Mouse (Mus musculus) limb, embryonic 15.5 days (tissue): ENCODE data around the gene Lce1d. TPM values are rescaled to one million over a fixed set of nuclear protein-coding genes. Genes with fewer than 3 reads are reported as not detected.
"Not testable (repeated sequence)": the region's sequence is repeated elsewhere in the genome, so short reads cannot be mapped to it uniquely, and the experiment has no call there.

Source experiments
- ATAC-seq: fragments of 200-750 bp; cut with Nextera tagmentation; 2 replicates; pipeline ENCODE4 v1.8.0; 2017; ENCODE audit warnings: low read depth, moderate TSS enrichment; ENCODE audit not compliant: insufficient number of reproducible peaks, low FRiP score, low TSS enrichment
- H3K27ac ChIP-seq: fragments of 300-500 bp; sonication (generic); 2 replicates; pipeline ENCODE4 v1.5.1; 2015; ENCODE audit warnings: moderate library complexity, mild to moderate bottlenecking, inconsistent platforms
- H3K27me3 ChIP-seq: fragments of 300-500 bp; sonication (generic); 2 replicates; pipeline ENCODE4 v1.6.1; 2015; ENCODE audit warnings: inconsistent platforms
- H3K36me3 ChIP-seq: fragments of 300-500 bp; sonication (generic); 2 replicates; pipeline ENCODE4 v1.6.1; 2015; ENCODE audit warnings: inconsistent platforms
- H3K4me1 ChIP-seq: fragments of 300-500 bp; sonication (generic); 2 replicates; pipeline ENCODE4 v1.6.1; 2015; ENCODE audit warnings: inconsistent platforms
- H3K4me2 ChIP-seq: fragments of 300-500 bp; sonication (generic); 2 replicates; pipeline ENCODE4 v1.6.1; 2015; ENCODE audit warnings: mild to moderate bottlenecking, inconsistent platforms
- H3K4me3 ChIP-seq: fragments of 300-500 bp; sonication (generic); 2 replicates; pipeline ENCODE4 v1.5.1; 2015; ENCODE audit warnings: mild to moderate bottlenecking, inconsistent platforms
- H3K9ac ChIP-seq: fragments of 300-500 bp; sonication (generic); 2 replicates; pipeline ENCODE4 v1.6.1; 2015; ENCODE audit warnings: inconsistent platforms
- H3K9me3 ChIP-seq: fragments of 300-500 bp; sonication (generic); 2 replicates; pipeline ENCODE4 v1.6.1; 2016; ENCODE audit warnings: inconsistent platforms
- WGBS: fragments of 180-500 bp; shearing (Covaris S2); methylation state at CpG from one replicate; pipeline ENCODE4 v1.1.7; 2015; 5-methylcytosine and 5-hydroxymethylcytosine counted together
- polyA plus RNA-seq: library from polyadenylated mRNA; unstranded; fragments of >200 nt; fragmentation: Nextera tagmentation; extraction: Ambion mirVana; gene quantifications from 2 replicates; pipeline ENCODE4 v1.2.1, GENCODE M21; 2015

Gene Lce1d
- polyA plus RNA-seq: 0.77 and 2.2 TPM in 2 replicates

- no peak for ATAC-seq
- no peak within 1 kb of the TSS for H3K4me3 ChIP-seq
- no peak within 1 kb of the TSS for H3K27ac ChIP-seq
- H3K9me3 ChIP-seq: no peaks in the 10 kb centered on the region
- no peaks in the 10 kb centered on the region for H3K4me1 ChIP-seq
- no peak within 1 kb of the TSS for H3K4me2 ChIP-seq
- no peaks in the 10 kb centered on the region for H3K36me3 ChIP-seq
- WGBS: 41% methylated on average over 2 of the region's 2 CpGs
- no peaks in the 10 kb centered on the region for H3K27me3 ChIP-seq
- H3K9ac ChIP-seq: no peak within 1 kb of the TSS
Observed at GRCm38 (mm10) chr3:92687110-92687509, at the start of gene Lce1d. TSS of gene Lce1d (minus strand) at chr3:92687210.

GRCm38 (mm10) chr3:92722631-92723030, 35.6 kb upstream of the Lce1d start:
- WGBS: 81% methylated on average over 5 of the region's 5 CpGs
- Histone ChIP-seq H3K4me2 (no peak overlapping the region), H3K4me3 (no peak overlapping the region), H3K27ac (no peak overlapping the region), H3K9me3 (no peaks in the 10 kb centered on the region), H3K36me3 (no peaks in the 10 kb centered on the region), H3K4me1 (no peaks in the 10 kb centered on the region), H3K9ac (no peak overlapping the region), H3K27me3 (no peaks in the 10 kb centered on the region)
- ATAC-seq: no peak

DNA sequence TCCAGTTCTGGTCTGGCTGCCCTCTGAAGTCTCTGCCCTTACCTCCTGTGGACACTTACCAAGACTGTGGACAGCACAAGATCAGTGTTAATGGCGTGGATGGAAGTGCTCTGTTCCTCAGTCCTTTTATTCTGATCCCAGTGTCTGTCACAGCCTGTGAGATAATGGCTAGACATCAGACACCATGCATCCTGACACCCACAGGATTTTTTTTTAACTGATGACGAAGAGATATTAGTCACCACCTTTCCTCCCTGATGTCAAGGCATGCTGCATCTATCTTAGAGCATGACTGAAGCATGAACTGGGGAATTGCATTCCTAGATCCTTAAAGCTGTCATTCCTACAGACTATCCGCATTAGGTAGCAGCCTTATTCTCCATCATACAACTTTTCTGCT, 33.2 kb upstream of the Lce1d start, which contains the start of gene Lce1f:
Lce1f (minus strand) TSS at position 101 of the 400 bp plus-strand sequence.
- 66% methylated on average over 3 of the region's 3 CpGs for WGBS
- Histone ChIP-seq H3K36me3 (no peaks in the 10 kb centered on the region), H3K9ac (no peak within 1 kb of the TSS), H3K27me3 (no peaks in the 10 kb centered on the region), H3K4me1 (no peaks in the 10 kb centered on the region), H3K9me3 (no peaks in the 10 kb centered on the region), H3K4me3 (no peak within 1 kb of the TSS), H3K4me2 (no peak within 1 kb of the TSS), H3K27ac (no peak within 1 kb of the TSS)
- no peak for ATAC-seq

- no peak overlapping the region for H3K9ac ChIP-seq
- no peak overlapping the region for H3K27ac ChIP-seq
- no peak overlapping the region for H3K4me2 ChIP-seq
- no peaks in the 10 kb centered on the region for H3K4me1 ChIP-seq
- H3K36me3 ChIP-seq: no peaks in the 10 kb centered on the region
- no peak overlapping the region for H3K4me3 ChIP-seq
- H3K9me3 ChIP-seq: no peaks in the 10 kb centered on the region
- no peak for ATAC-seq
- no peaks in the 10 kb centered on the region for H3K27me3 ChIP-seq
Observed at GRCm38 (mm10) chr3:92715122-92715521, 28.1 kb upstream of the Lce1d start.

- no peak for ATAC-seq
- Histone ChIP-seq H3K4me2 (no peak within 1 kb of the TSS), H3K4me1 (no peaks in the 10 kb centered on the region), H3K36me3 (no peaks in the 10 kb centered on the region), H3K4me3 (no peak within 1 kb of the TSS), H3K27me3 (no peaks in the 10 kb centered on the region), H3K9ac (no peak within 1 kb of the TSS), H3K27ac (no peak within 1 kb of the TSS), H3K9me3 (no peaks in the 10 kb centered on the region)
- 81% methylated on average over 2 of the region's 2 CpGs for WGBS
Observed at GRCm38 (mm10) chr3:92708974-92709373, 22.0 kb upstream of the Lce1d start, which contains the start of gene Lce1e. TSS of gene Lce1e (minus strand) at chr3:92709074.

DNA sequence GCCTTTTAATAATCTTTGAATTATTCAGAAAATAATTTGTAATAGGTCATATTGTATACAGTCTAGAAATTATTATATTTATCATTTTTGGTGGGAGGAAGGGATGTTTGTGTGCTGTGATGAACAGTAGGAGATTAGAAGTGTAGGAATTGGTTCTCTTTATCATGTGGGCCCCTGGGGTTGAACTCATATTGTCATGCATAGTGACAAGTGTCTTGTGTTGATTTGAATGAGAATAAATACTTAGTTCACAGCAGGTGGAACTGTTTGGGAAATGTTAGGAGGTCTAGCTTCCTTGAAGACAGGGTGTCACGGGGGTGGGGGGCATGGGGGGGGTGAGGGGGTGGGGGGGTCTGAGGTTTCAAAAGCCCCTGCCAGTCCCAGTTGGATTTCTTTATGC, 7.6 kb upstream of the Lce1d start:
- Histone ChIP-seq H3K27me3 (no peaks in the 10 kb centered on the region), H3K27ac (no peak overlapping the region), H3K4me2 (no peak overlapping the region), H3K9ac (no peak overlapping the region), H3K36me3 (no peaks in the 10 kb centered on the region), H3K9me3 (no peaks in the 10 kb centered on the region), H3K4me3 (no peak overlapping the region), H3K4me1 (no peaks in the 10 kb centered on the region)
- ATAC-seq: no peak
- WGBS: 14% methylated on average over 1 of the region's 1 CpGs

GRCm38 (mm10) chr3:92691688-92692087, 4.7 kb upstream of the Lce1d start:
- Histone ChIP-seq H3K4me2 (no peak overlapping the region), H3K27me3 (no peaks in the 10 kb centered on the region), H3K27ac (no peak overlapping the region), H3K9me3 (no peaks in the 10 kb centered on the region), H3K36me3 (no peaks in the 10 kb centered on the region), H3K9ac (no peak overlapping the region), H3K4me3 (no peak overlapping the region), H3K4me1 (no peaks in the 10 kb centered on the region)
- no peak for ATAC-seq

- not testable (repeated sequence) for H3K9ac ChIP-seq, H3K4me2 ChIP-seq, ATAC-seq, H3K27ac ChIP-seq, H3K9me3 ChIP-seq, H3K4me3 ChIP-seq, H3K36me3 ChIP-seq, H3K4me1 ChIP-seq, H3K27me3 ChIP-seq
- 80% methylated on average over 16 of the region's 16 CpGs for WGBS
Observed at GRCm38 (mm10) chr3:92689154-92689553, 2.1 kb upstream of the Lce1d start.

GRCm38 (mm10) chr3:92678947-92679346, 8.1 kb downstream of the Lce1d start, which contains the start of gene Lce1c:
TSS of gene Lce1c (plus strand) at chr3:92679247.
- no peak within 1 kb of the TSS for H3K9ac ChIP-seq
- no peak within 1 kb of the TSS for H3K4me2 ChIP-seq
- H3K9me3 ChIP-seq: no peaks in the 10 kb centered on the region
- ATAC-seq: no peak
- no peak within 1 kb of the TSS for H3K27ac ChIP-seq
- no peaks in the 10 kb centered on the region for H3K27me3 ChIP-seq
- no peaks in the 10 kb centered on the region for H3K36me3 ChIP-seq
- no peak within 1 kb of the TSS for H3K4me3 ChIP-seq
- 83% methylated on average over 4 of the region's 4 CpGs for WGBS
- H3K4me1 ChIP-seq: no peaks in the 10 kb centered on the region

- Histone ChIP-seq H3K4me2 (no peak within 1 kb of the TSS), H3K9me3 (no peaks in the 10 kb centered on the region), H3K4me1 (no peaks in the 10 kb centered on the region), H3K4me3 (no peak within 1 kb of the TSS), H3K36me3 (no peaks in the 10 kb centered on the region), H3K9ac (no peak within 1 kb of the TSS), H3K27ac (no peak within 1 kb of the TSS), H3K27me3 (no peaks in the 10 kb centered on the region)
- no peak for ATAC-seq
Observed at GRCm38 (mm10) chr3:92670215-92670614, 16.8 kb downstream of the Lce1d start, which contains the start of gene Lce1a2. TSS of gene Lce1a2 (minus strand) at chr3:92670315.

- H3K9me3 ChIP-seq: no peaks in the 10 kb centered on the region
- H3K9ac ChIP-seq: no peak within 1 kb of the TSS
- no peaks in the 10 kb centered on the region for H3K4me1 ChIP-seq
- no peak within 1 kb of the TSS for H3K4me3 ChIP-seq
- no peak within 1 kb of the TSS for H3K4me2 ChIP-seq
- no peaks in the 10 kb centered on the region for H3K27me3 ChIP-seq
- no peaks in the 10 kb centered on the region for H3K36me3 ChIP-seq
- H3K27ac ChIP-seq: no peak within 1 kb of the TSS
- no peak for ATAC-seq
Observed at GRCm38 (mm10) chr3:92656826-92657225, 30.2 kb downstream of the Lce1d start, which contains the start of gene Lce1b. TSS of gene Lce1b (minus strand) at chr3:92656926.

GRCm38 (mm10) chr3:92648207-92648606, 38.8 kb downstream of the Lce1d start, which contains the start of gene Lce1a1:
TSS of gene Lce1a1 (minus strand) at chr3:92648307.
- no peak for ATAC-seq
- Histone ChIP-seq H3K4me3 (no peak within 1 kb of the TSS), H3K4me2 (no peak within 1 kb of the TSS), H3K4me1 (no peaks in the 10 kb centered on the region), H3K27ac (no peak within 1 kb of the TSS), H3K27me3 (no peaks in the 10 kb centered on the region), H3K9ac (no peak within 1 kb of the TSS), H3K9me3 (no peaks in the 10 kb centered on the region), H3K36me3 (no peaks in the 10 kb centered on the region)
- WGBS: 88% methylated on average over 1 of the region's 1 CpGs

GRCm38 (mm10) chr3:92639854-92640253, 47.2 kb downstream of the Lce1d start:
- H3K36me3 ChIP-seq: no peaks in the 10 kb centered on the region
- H3K9me3 ChIP-seq: no peaks in the 10 kb centered on the region
- H3K4me1 ChIP-seq: no peaks in the 10 kb centered on the region
- H3K4me3 ChIP-seq: no peak overlapping the region
- no peaks in the 10 kb centered on the region for H3K27me3 ChIP-seq
- WGBS: 88% methylated on average over 15 of the region's 15 CpGs
- no peak overlapping the region for H3K4me2 ChIP-seq
- no peak for ATAC-seq
- H3K9ac ChIP-seq: no peak overlapping the region
- H3K27ac ChIP-seq: no peak overlapping the region
